Mouse (Mus musculus): ENCODE measurements around the gene Psmd3. TPM values are rescaled to one million over a fixed set of nuclear protein-coding genes. Genes with fewer than 3 reads are reported as not detected.
A peak's percentile ranks its signal among the peaks of the same experiment; 100 is the strongest.
"Not testable (repeated sequence)": the region's sequence is repeated elsewhere in the genome, so short reads cannot be mapped to it uniquely, and the experiment has no call there.

Psmd3 gene
- total RNA-seq, 2 experiments from 2014 or later: 131 to 145 TPM

GRCm38 (mm10) chr11:98713703-98714102 is 31.3 kb downstream of the Psmd3 start:
- DNase-seq: no peak
- intact Hi-C loops (cut with DNase I): no loop called here

DNA sequence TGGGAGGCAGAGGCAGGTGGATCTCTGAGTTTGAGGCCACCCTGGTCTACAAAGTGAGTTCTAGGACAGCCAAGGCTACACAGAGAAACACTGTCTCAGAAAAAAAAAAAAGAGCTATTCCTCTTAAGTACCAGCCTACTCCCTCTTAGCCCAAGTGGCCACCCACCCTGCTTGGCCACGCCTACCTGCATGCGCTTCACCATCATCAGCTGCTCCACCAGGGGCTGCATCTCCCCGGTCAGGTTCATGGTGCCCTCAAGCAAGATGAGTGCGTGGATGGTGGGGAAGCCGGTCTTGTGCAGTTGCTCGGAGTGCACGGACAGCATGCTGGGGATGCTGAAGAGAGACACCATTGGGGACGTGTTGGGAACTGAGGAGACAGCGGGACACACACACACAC is 33.6 kb downstream of the Psmd3 start:
- DNase-seq: no peak
- intact Hi-C loops (cut with DNase I): loop anchor here (2.0 kb wide), 1 partner anchor 71 kb away; no protein-coding TSS in a partner anchor

DNA sequence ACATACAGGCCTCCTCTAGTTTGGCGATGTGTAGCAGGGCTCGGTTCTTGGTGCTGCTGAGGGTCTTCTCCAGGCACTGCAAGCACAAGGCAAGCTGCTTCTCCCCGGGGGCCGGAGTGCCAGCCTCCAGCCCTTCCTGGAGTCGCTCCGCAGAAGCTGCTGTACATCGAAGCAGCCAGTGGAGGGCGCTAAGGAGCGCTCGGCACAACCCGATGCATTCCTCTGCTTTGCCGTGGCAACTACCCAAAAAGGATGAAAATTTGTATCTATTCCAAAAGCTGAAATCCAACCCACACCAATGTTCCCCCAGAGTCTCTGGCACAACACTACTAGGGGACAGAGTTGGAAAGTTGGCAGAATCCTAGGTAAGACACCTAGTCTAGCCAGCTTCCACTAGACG is 35.5 kb downstream of the Psmd3 start:
- DNase-seq: peak; percentile 84
- intact Hi-C loops (cut with DNase I): loop anchor here (2.0 kb wide), 1 partner anchor 69 kb away; no protein-coding TSS in a partner anchor

DNA sequence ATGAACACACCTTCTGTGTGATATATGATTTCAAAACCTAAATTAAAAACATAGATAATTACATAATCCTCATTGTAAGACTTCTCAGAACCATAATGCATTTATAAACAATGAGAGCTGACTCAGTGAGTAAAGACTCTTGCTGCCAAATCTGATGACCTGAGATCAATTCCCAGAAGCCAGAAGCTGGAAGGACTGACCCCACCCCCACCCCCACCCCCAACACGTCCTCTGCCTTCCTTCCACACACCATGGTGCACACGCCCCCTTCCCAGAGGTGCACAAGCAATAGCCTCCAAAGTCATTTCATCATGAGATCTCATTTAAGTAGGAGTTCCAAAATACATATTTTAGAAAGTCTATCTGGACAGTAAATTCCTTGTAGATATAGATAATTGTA is 38.4 kb downstream of the Psmd3 start:
- intact Hi-C loops (cut with DNase I): no loop called here
- no peak for DNase-seq

GRCm38 (mm10) chr11:98721458-98722226 is 39.3 kb downstream of the Psmd3 start:
- intact Hi-C loops (cut with DNase I): no loop called here
- DNase-seq: peak; percentile 48

GRCm38 (mm10) chr11:98723098-98723497 is 40.7 kb downstream of the Psmd3 start:
- DNase-seq: no peak
- intact Hi-C loops (cut with DNase I): no loop called here

- intact Hi-C loops (cut with DNase I): no loop called here
- DNase-seq: no peak
These were observed 43.7 kb downstream of the Psmd3 start for GRCm38 (mm10) chr11:98725926-98726506.

- intact Hi-C loops (cut with DNase I): no loop called here
- DNase-seq: peak; percentile 86
These were observed 46.8 kb downstream of the Psmd3 start, which contains the start of gene Med24 for GRCm38 (mm10) chr11:98729119-98729588. TSS of gene Med24 (minus strand) at chr11:98729435.

GRCm38 (mm10) chr11:98730727-98731126 is 48.4 kb downstream of the Psmd3 start:
- intact Hi-C loops (cut with DNase I): no loop called here
- DNase-seq: no peak

- peak; percentile 90 for DNase-seq
- intact Hi-C loops (cut with DNase I): no loop called here
These were observed 48.8 kb downstream of the Psmd3 start for GRCm38 (mm10) chr11:98731134-98731533.

- no peak for DNase-seq
- intact Hi-C loops (cut with DNase I): no loop called here
These were observed 51.7 kb downstream of the Psmd3 start for GRCm38 (mm10) chr11:98734020-98734419.

DNA sequence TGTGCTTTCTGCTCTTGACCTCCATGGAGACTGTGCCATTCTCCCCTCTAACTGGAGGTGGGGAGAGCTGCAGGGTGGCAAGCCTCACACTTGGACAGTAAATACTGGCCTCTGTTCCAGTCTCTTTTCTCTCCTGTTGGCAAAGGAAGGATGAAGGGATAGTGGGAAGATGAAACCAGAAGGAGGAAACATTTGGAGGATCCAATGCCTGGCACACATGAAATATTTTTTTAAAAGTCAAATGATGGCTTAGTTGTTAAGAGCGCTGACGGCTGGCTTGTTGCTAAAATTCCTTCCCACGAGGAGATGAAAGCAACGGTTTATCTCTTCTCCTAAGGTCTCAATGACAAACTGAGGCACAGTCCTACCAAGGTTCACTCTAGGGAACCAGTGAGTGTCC is 52.8 kb downstream of the Psmd3 start:
- intact Hi-C loops (cut with DNase I): no loop called here
- no peak for DNase-seq

GRCm38 (mm10) chr11:98736176-98736575 is 53.8 kb downstream of the Psmd3 start:
- intact Hi-C loops (cut with DNase I): no loop called here
- no peak for DNase-seq

DNA sequence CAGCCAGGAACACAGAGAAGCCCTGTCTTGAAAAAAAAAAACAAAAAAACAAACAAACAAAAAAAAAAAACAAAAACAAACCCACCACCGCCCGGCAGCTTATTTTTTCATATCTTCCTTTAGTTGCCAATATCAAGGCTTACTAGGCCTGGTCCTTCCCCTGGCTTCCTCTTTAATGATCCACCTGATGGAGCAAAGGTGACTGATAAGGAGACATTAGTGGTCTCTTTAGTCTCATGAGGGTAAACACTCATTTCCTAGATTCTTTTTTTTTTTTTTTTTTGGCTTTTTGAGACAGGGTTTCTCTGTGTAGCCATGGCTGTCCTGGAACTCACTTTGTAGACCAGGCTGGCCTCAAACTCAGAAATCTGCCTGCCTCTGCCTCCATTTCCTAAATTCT is 54.9 kb downstream of the Psmd3 start:
- DNase-seq; intact Hi-C loops (cut with DNase I): not testable (repeated sequence)

DNA sequence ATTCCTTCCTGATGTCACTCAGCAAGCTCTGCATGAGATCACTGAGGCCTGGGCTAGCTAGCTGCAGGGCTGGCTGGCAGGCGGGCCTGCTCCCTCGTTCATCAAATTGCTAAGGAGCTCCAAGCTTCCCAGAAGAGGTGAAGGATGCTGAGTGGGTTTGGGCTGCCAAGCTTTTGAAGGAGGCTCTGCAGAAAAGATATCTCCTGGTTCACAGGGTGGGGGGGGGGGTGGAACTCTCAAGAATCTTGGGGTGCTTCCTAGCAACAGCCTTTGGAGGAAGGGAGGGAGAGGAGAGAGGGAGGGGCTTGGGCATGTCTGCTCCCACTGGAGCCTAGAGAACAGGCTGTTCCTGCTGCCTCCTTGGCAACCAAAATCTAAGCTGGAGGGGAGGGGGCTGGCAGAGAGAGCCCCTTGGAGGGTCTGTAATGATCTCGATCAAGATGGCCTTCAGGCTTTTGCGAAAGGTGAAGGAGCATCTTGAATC is 56.1 kb downstream of the Psmd3 start:
- intact Hi-C loops (cut with DNase I): no loop called here
- peak; percentile 73 for DNase-seq

DNA sequence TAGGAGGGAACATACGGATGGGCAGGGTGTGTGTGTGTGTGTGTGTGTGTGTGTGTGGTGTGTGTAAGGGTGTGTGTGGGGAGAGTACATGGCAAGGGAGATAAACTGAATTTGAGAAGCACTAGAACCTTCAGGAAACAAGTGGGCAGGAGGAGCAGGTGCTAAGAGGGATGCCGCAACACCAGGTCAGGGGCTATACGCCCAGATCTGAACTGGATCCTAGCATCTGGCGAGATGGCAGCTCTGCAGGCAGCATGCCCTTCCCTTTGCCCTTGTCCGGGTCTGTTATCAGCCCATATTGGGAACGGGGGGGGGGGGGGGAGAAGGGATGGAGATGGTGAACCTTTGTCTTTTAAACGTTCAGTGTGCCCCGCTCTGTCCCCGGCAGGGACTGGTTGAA is 56.6 kb downstream of the Psmd3 start:
- intact Hi-C loops (cut with DNase I): no loop called here
- peak; percentile 45 for DNase-seq

DNA sequence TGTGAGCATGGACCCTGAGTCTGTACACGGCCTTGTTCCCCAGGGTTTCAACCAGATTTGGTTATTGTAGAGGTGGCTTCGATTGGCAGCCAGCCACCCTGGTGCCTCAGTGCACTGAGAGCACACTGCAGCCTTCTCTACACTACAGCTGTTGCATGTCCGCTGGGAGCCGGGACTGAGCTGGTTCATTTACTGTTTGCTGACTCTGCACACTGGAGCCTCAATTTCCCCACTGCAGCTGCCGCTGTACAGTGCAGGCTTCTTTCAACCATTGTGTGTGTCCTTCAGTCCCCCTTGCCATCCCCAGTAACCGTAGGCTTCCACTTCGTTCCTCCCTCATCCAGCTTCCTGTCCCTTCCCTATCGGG is 57.7 kb downstream of the Psmd3 start:
- intact Hi-C loops (cut with DNase I): loop anchor here (5.0 kb wide), 1 partner anchor 37 kb away; the partner anchor contains the start of gene Nr1d1
- DNase-seq: peak; percentile 50

- intact Hi-C loops (cut with DNase I): loop anchor here (5.0 kb wide), 1 partner anchor 37 kb away; the partner anchor contains the start of gene Nr1d1
- DNase-seq: peak; percentile 70
These were observed 58.2 kb downstream of the Psmd3 start, which contains the start of gene Thra for GRCm38 (mm10) chr11:98740393-98741050. TSS of gene Thra (plus strand) at chr11:98740638.

GRCm38 (mm10) chr11:98741051-98741620 is 58.8 kb downstream of the Psmd3 start:
- no peak for DNase-seq
- intact Hi-C loops (cut with DNase I): loop anchor here (5.0 kb wide), 1 partner anchor 36 kb away; the partner anchor contains the start of gene Nr1d1

- intact Hi-C loops (cut with DNase I): loop anchor here (2.0 to 5.0 kb wide), 2 partner anchors 35 to 45 kb away; partner anchors contain the start of gene Nr1d1
- DNase-seq: peak; percentile 88
These were observed 59.5 kb downstream of the Psmd3 start for GRCm38 (mm10) chr11:98741622-98742396.
